Mouse (Mus musculus) stomach, postnatal 0 days (tissue): ENCODE data around the gene Kif6. TPM values are rescaled to one million over a fixed set of nuclear protein-coding genes. Genes with fewer than 3 reads are reported as not detected.

Source experiments
- ATAC-seq: fragments of 200-750 bp; cut with Nextera tagmentation; 2 replicates; pipeline ENCODE4 v1.8.0; 2017; ENCODE audit not compliant: low FRiP score, low TSS enrichment
- DNase-seq: peaks from one replicate; pipeline ENCODE4 v3.0.0-alpha.2; 2016; ENCODE audit warnings: low spot score
- H3K27ac ChIP-seq: fragments of 300-500 bp; sonication (generic); replicated peaks from 2 replicates; pipeline ENCODE4 v1.5.1; 2014; ENCODE audit warnings: mild to moderate bottlenecking, control low read depth
- H3K27me3 ChIP-seq: fragments of 300-500 bp; sonication (generic); 2 replicates; pipeline ENCODE4 v1.6.1; 2014; ENCODE audit warnings: low read length; ENCODE audit not compliant: control insufficient read depth, insufficient read depth
- H3K36me3 ChIP-seq: fragments of 300-500 bp; sonication (generic); 2 replicates; pipeline ENCODE4 v1.6.1; 2014; ENCODE audit warnings: low read length, mixed read lengths; ENCODE audit not compliant: control insufficient read depth, insufficient read depth
- H3K4me1 ChIP-seq: fragments of 300-500 bp; sonication (generic); replicated peaks from 2 replicates; pipeline ENCODE4 v1.6.1; 2014; ENCODE audit warnings: antibody characterized with exemption; ENCODE audit not compliant: control insufficient read depth, insufficient read depth
- H3K4me2 ChIP-seq: fragments of 300-500 bp; sonication (generic); replicated peaks from 2 replicates; pipeline ENCODE4 v1.6.1; 2014; ENCODE audit warnings: low read depth, mild to moderate bottlenecking, control low read depth, moderate library complexity
- H3K4me3 ChIP-seq: fragments of 300-500 bp; sonication (generic); 2 replicates; pipeline ENCODE4 v1.5.1; 2014; ENCODE audit warnings: low read depth, low read length, control low read depth
- H3K9ac ChIP-seq: fragments of 300-500 bp; sonication (generic); 2 replicates; pipeline ENCODE4 v1.6.1; 2014; ENCODE audit warnings: mild to moderate bottlenecking, low read length, control low read depth, mixed read lengths
- H3K9me3 ChIP-seq: fragments of 300-500 bp; sonication (generic); 2 replicates; pipeline ENCODE4 v1.6.1; 2016; ENCODE audit warnings: low read length; ENCODE audit not compliant: control insufficient read depth
- CTCF ChIP-seq: IDR thresholded peaks from 2 replicates; pipeline ENCODE4 v1.5.1; 2016; ENCODE audit warnings: antibody characterized with exemption, low read depth, mild to moderate bottlenecking, moderate library complexity
- EP300 ChIP-seq: optimal IDR thresholded peaks from 2 replicates; pipeline ENCODE3; 2016; ENCODE audit warnings: antibody characterized with exemption
- WGBS: fragments of 180-500 bp; shearing (Covaris S2); extraction: QIAGEN DNeasy Blood & Tissue Kit; methylation state at CpG from one replicate; pipeline ENCODE4 v1.1.7; 2014; 5-methylcytosine and 5-hydroxymethylcytosine counted together
- polyA plus RNA-seq: library from polyadenylated mRNA; unstranded; fragments of >200 nt; fragmentation: Nextera tagmentation; extraction: Ambion mirVana; gene quantifications from 2 replicates; pipeline ENCODE4 v1.2.1, GENCODE M21; 2015

Kif6 gene
- polyA plus RNA-seq, 1 experiment from 2014 or later: 0.85 TPM

GRCm38 (mm10) chr17:49852183-49852582 is 237.2 kb downstream of the Kif6 start:
- Histone ChIP-seq H3K4me2 (no peak overlapping the region), H3K9ac (no peak overlapping the region), H3K27me3 (no peaks in the 10 kb centered on the region), H3K4me3 (no peak overlapping the region), H3K4me1 (no peaks in the 10 kb centered on the region), H3K9me3 (no peaks in the 10 kb centered on the region), H3K36me3 (no peaks in the 10 kb centered on the region), H3K27ac (no peak overlapping the region)
- ATAC-seq: no peak
- no peak for DNase-seq
- WGBS: 74% methylated on average over 3 of the region's 3 CpGs
- no peak for TF ChIP-seq EP300
- peak; percentile 58 for TF ChIP-seq CTCF

- Histone ChIP-seq H3K4me1 (no peaks in the 10 kb centered on the region), H3K9me3 (no peaks in the 10 kb centered on the region), H3K27ac (no peak overlapping the region), H3K9ac (no peak overlapping the region), H3K4me2 (no peak overlapping the region), H3K36me3 (no peaks in the 10 kb centered on the region), H3K4me3 (no peak overlapping the region), H3K27me3 (no peaks in the 10 kb centered on the region)
- TF ChIP-seq CTCF (no peak), EP300 (no peak)
- no peak for ATAC-seq
- no peak for DNase-seq
- WGBS: 35% methylated on average over 4 of the region's 4 CpGs
Measured at GRCm38 (mm10) chr17:49855785-49856184, 240.8 kb downstream of the Kif6 start.

- Histone ChIP-seq H3K9ac (no peak overlapping the region), H3K4me1 (no peaks in the 10 kb centered on the region; the same call in 1 of the 2 replicates), H3K4me2 (no peak overlapping the region), H3K9me3 (no peaks in the 10 kb centered on the region), H3K4me3 (no peak overlapping the region), H3K36me3 (no peaks in the 10 kb centered on the region), H3K27me3 (no peaks in the 10 kb centered on the region), H3K27ac (no peak overlapping the region)
- DNase-seq (no peak), ATAC-seq (no peak)
- no peak for TF ChIP-seq CTCF
- TF ChIP-seq EP300: no peak
- 84% methylated on average over 10 of the region's 10 CpGs for WGBS
Measured at GRCm38 (mm10) chr17:49860057-49860816, 245.3 kb downstream of the Kif6 start.

- 45% methylated on average over 5 of the region's 5 CpGs for WGBS
- Histone ChIP-seq H3K36me3 (no peaks in the 10 kb centered on the region), H3K4me1 (no peaks in the 10 kb centered on the region; the same call in 1 of the 2 replicates), H3K27me3 (no peaks in the 10 kb centered on the region), H3K4me2 (no peak overlapping the region), H3K4me3 (no peak overlapping the region), H3K9me3 (no peaks in the 10 kb centered on the region), H3K27ac (0 out of 2 replicates have a peak overlapping the region, but pooled peaks have one; percentile 13), H3K9ac (no peak overlapping the region)
- ATAC-seq (no peak), DNase-seq (no peak)
- no peak for TF ChIP-seq CTCF
Measured at GRCm38 (mm10) chr17:49863597-49863996, 248.7 kb downstream of the Kif6 start.

- DNase-seq: no peak
- TF ChIP-seq EP300 (no peak), CTCF (no peak)
- no peaks in the 10 kb centered on the region for H3K36me3 ChIP-seq
- H3K9me3 ChIP-seq: no peaks in the 10 kb centered on the region
- no peak overlapping the region for H3K9ac ChIP-seq
- no peak overlapping the region for H3K27ac ChIP-seq
- 94% methylated on average over 2 of the region's 2 CpGs for WGBS
- no peaks in the 10 kb centered on the region; the same call in 1 of the 2 replicates for H3K4me1 ChIP-seq
- H3K4me2 ChIP-seq: no peak overlapping the region
- no peak overlapping the region for H3K4me3 ChIP-seq
- no peaks in the 10 kb centered on the region for H3K27me3 ChIP-seq
- ATAC-seq: no peak
Measured at GRCm38 (mm10) chr17:49865604-49866003, 250.7 kb downstream of the Kif6 start.

- no peak for ATAC-seq
- 52% methylated on average over 8 of the region's 8 CpGs for WGBS
Measured at GRCm38 (mm10) chr17:49866653-49867215, 251.8 kb downstream of the Kif6 start.

More at GRCm38 (mm10) chr17:49866653-49867215, 251.8 kb downstream of the Kif6 start:
- DNase-seq: no peak
- Histone ChIP-seq H3K27me3 (no peaks in the 10 kb centered on the region; the same call in 1 of the 2 replicates), H3K4me3 (no peak overlapping the region), H3K4me2 (no peak overlapping the region), H3K9ac (no peak overlapping the region), H3K27ac (no peak overlapping the region), H3K36me3 (no peaks in the 10 kb centered on the region), H3K4me1 (no peaks in the 10 kb centered on the region; the same call in 1 of the 2 replicates), H3K9me3 (no peaks in the 10 kb centered on the region)
- no peak for TF ChIP-seq EP300
- no peak for TF ChIP-seq CTCF
